ENCODE assay signal across 8 mouse cellular contexts in genomic region chr2:117228601-117229125, GRCm38 (mm10). TPM values are rescaled to one million over a fixed set of nuclear protein-coding genes. Genes with fewer than 3 reads are reported as not detected.
DNase-seq lines count a peak whose midpoint lies in the region; ATAC-seq lines count a peak whose summit lies in the region.

No protein-coding gene starts in this region.

- H3K4me1 ChIP-seq in forebrain, embryonic 13.5 days: peaks cover 9% of the 10 kb centered on the region
- H3K4me1 ChIP-seq in forebrain, embryonic 11.5 days (replicated peaks; ENCODE audit: control insufficient read depth, insufficient read depth, low read length): no peaks in the 10 kb centered on the region
- 0 out of 2 replicates have a peak, but pooled peaks cover 2% of the 10 kb centered on the region for H3K4me1 ChIP-seq in hindbrain, embryonic 11.5 days (replicated peaks; ENCODE audit: control insufficient read depth, insufficient read depth, low read length)
- peaks cover 17% of the 10 kb centered on the region for H3K4me1 ChIP-seq in midbrain, embryonic 15.5 days

- ATAC-seq in forebrain, embryonic 13.5 days: peak; percentile 58
- ATAC-seq in forebrain, embryonic 11.5 days (replicated peaks; ENCODE audit: low FRiP score): no peak
- peak; percentile 49; the same call in 1 of the 2 replicates for ATAC-seq in hindbrain, embryonic 11.5 days (ENCODE audit: low FRiP score)
- ATAC-seq in midbrain, embryonic 15.5 days (replicated peaks): peak; percentile 89

- H3K27ac ChIP-seq in forebrain, embryonic 13.5 days: peak overlapping the region; percentile 35; the same call in 1 of the 2 replicates
- H3K27ac ChIP-seq in forebrain, embryonic 11.5 days (ENCODE audit: low read depth, low read length): no peak overlapping the region
- peak overlapping the region; percentile 49; the same call in 1 of the 2 replicates for H3K27ac ChIP-seq in hindbrain, embryonic 11.5 days (ENCODE audit: low read depth, low read length)
- H3K27ac ChIP-seq in midbrain, embryonic 15.5 days: peak overlapping the region; percentile 30

- no peak overlapping the region for H3K4me3 ChIP-seq in forebrain, embryonic 13.5 days
- H3K4me3 ChIP-seq in forebrain, embryonic 11.5 days (ENCODE audit: low read depth, low read length): no peak overlapping the region
- no peak overlapping the region for H3K4me3 ChIP-seq in hindbrain, embryonic 11.5 days (ENCODE audit: low read depth, low read length)
- no peak overlapping the region for H3K4me3 ChIP-seq in midbrain, embryonic 15.5 days

- no peak overlapping the region; the same call in 1 of the 2 replicates for H3K4me2 ChIP-seq in forebrain, embryonic 13.5 days
- no peak overlapping the region for H3K4me2 ChIP-seq in forebrain, embryonic 11.5 days (ENCODE audit: low read depth, low read length, severe bottlenecking)
- no peak overlapping the region for H3K4me2 ChIP-seq in hindbrain, embryonic 11.5 days (replicated peaks; ENCODE audit: low read depth, low read length)
- peak overlapping the region; percentile 11 for H3K4me2 ChIP-seq in midbrain, embryonic 15.5 days

- 0 out of 2 replicates have a peak, but pooled peaks cover 4% of the 10 kb centered on the region for H3K27me3 ChIP-seq in forebrain, embryonic 13.5 days
- H3K27me3 ChIP-seq in forebrain, embryonic 11.5 days (ENCODE audit: control insufficient read depth, insufficient read depth, low read length): no peaks in the 10 kb centered on the region; the same call in 1 of the 2 replicates
- H3K27me3 ChIP-seq in hindbrain, embryonic 11.5 days (ENCODE audit: control insufficient read depth, insufficient read depth, low read length): no peaks in the 10 kb centered on the region
- H3K27me3 ChIP-seq in midbrain, embryonic 15.5 days (replicated peaks): peaks cover 3% of the 10 kb centered on the region; the same call in 1 of the 2 replicates

- H3K36me3 ChIP-seq in forebrain, embryonic 13.5 days (ENCODE audit: poor library complexity, severe bottlenecking): no peaks in the 10 kb centered on the region
- no peaks in the 10 kb centered on the region for H3K36me3 ChIP-seq in forebrain, embryonic 11.5 days (ENCODE audit: control insufficient read depth, insufficient read depth, low read length)
- H3K36me3 ChIP-seq in hindbrain, embryonic 11.5 days (ENCODE audit: control insufficient read depth, insufficient read depth, low read length): no peaks in the 10 kb centered on the region
- no peaks in the 10 kb centered on the region for H3K36me3 ChIP-seq in midbrain, embryonic 15.5 days (replicated peaks)

- no peak for DNase-seq in forebrain, embryonic 11.5 days (ENCODE audit: low spot score)
- peak; percentile 81 for DNase-seq in brain, adult 2 months (ENCODE audit: low read depth, low spot score)
- no peak for DNase-seq in hindbrain, embryonic 11.5 days (ENCODE audit: low spot score)
- no peak for DNase-seq in cerebellum, adult 8-10 months
- DNase-seq in gastrocnemius, postnatal 25 days: no peak
- no peak for DNase-seq in adrenal gland, postnatal 25 days

- no peak overlapping the region for H3K9ac ChIP-seq in forebrain, embryonic 13.5 days
- H3K9ac ChIP-seq in forebrain, embryonic 11.5 days (ENCODE audit: low read length): no peak overlapping the region; the same call in 1 of the 2 replicates
- no peak overlapping the region for H3K9ac ChIP-seq in hindbrain, embryonic 11.5 days (ENCODE audit: low read depth, low read length)
- no peak overlapping the region for H3K9ac ChIP-seq in midbrain, embryonic 15.5 days

- no peaks in the 10 kb centered on the region for H3K9me3 ChIP-seq in forebrain, embryonic 13.5 days (replicated peaks)
- no peaks in the 10 kb centered on the region for H3K9me3 ChIP-seq in forebrain, embryonic 11.5 days (ENCODE audit: control insufficient read depth, low read length)
- no peaks in the 10 kb centered on the region for H3K9me3 ChIP-seq in hindbrain, embryonic 11.5 days (ENCODE audit: control insufficient read depth, low read length)
- no peaks in the 10 kb centered on the region for H3K9me3 ChIP-seq in midbrain, embryonic 15.5 days

- WGBS in forebrain, embryonic 13.5 days: 46% methylated on average over 11 of the region's 11 CpGs
- WGBS in forebrain, embryonic 11.5 days: 66% methylated on average over 11 of the region's 11 CpGs
- 50% methylated on average over 11 of the region's 11 CpGs for WGBS in hindbrain, embryonic 11.5 days
- WGBS in midbrain, embryonic 15.5 days: 21% methylated on average over 11 of the region's 11 CpGs

RNA-seq across cellular contexts. Expression of gene Fam98b, which starts 20.9 kb away (rescaled TPM):
- polyA plus RNA-seq in forebrain, embryonic 13.5 days (2015; fragmentation: Nextera tagmentation; extraction: Ambion mirVana): 21.9 and 22.6 TPM in 2 replicates
- 9.2 and 10.2 TPM in 2 replicates for polyA plus RNA-seq in forebrain, embryonic 11.5 days (2014; fragmentation: Nextera tagmentation; extraction: Ambion mirVana)
- polyA plus RNA-seq in hindbrain, embryonic 11.5 days (2014; fragmentation: Nextera tagmentation; extraction: Ambion mirVana): 9.2 and 13.0 TPM in 2 replicates
- 15.1 and 15.4 TPM in 2 replicates for polyA plus RNA-seq in midbrain, embryonic 15.5 days (2015; fragmentation: Nextera tagmentation; extraction: Ambion mirVana)
- 10 to 100 TPM; 16.5 to 17.7 TPM for total RNA-seq in gastrocnemius, postnatal 25 days (2021)
- 40.7 and 46.8 TPM in 2 replicates for total RNA-seq in adrenal gland, postnatal 25 days (2021)
